Mouse (Mus musculus) cerebellum, adult 8-10 months (tissue): Measurements from ENCODE around the gene Plxnb2.
A peak's percentile ranks its signal among the peaks of the same experiment; 100 is the strongest.

Experiments
- DNase-seq: peaks from one replicate; pipeline ENCODE4 v3.0.0; 2022

The Plxnb2 gene

DNA sequence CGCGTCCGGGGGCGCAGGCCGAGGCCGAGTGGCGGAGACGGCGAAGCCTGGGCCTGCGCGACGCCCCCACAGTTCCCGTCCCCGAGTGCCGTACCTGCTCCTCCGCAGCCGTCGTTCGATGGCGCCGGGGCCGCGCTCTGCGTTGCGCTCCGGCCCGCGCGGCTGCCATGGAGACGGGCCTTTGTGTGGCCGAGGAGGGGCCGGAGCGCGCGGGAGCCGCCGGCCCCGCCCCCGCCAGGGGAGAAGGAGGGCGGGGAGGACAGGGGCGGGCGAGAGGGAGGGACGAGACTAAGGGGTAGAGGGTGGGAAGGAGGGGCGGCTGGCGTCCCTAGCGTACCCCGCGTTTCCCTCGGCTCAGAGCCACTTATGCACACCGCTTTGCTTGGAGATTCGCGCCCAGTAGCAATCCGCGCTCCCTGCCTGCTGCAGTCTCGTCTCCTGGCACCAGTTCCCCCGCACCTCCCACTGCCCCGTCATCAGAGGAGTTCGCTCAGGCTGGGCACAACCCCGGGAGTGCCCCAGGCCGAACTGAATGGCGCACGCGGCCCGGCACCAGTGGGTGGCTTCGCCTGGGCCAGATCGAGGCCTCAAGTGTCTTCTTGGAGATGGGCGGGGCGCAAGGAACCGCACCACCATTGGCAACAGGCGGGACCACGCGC is at the start of gene Plxnb2:
Plxnb2 (minus strand) TSS at position 218 of the 659 bp plus-strand sequence.
- peak; percentile 74 for DNase-seq

DNA sequence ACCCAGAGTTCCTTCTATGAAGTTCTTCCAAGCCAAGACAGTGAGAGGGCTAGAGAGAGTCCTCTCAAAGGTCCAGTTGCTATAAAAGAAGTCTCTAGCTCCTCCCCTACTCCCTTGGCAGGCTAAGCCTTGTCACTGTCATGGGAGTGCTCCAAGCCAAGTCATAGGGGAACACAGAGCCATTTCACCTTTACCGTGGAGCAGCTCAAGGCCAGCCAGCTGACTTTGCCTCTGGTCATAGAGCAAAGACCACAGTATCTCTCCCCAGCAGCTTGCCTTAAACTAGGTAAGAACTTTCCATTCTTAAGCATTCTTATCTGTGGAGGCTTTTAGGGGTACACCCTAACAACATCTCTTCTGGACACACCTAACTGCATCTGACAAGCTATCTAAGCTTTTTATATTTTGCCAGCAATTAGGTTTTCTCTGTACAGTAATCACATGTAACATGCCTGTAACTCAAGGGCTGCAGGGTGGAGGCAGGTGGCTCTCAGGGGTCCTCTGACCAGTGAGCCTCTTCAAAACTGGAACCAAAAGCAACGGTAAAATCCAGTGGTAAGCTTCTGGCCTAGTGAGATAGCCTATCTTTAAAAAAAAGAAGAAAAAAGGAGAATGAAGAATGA is 35.1 kb upstream of the Plxnb2 start:
- peak; percentile 53 for DNase-seq

DNA sequence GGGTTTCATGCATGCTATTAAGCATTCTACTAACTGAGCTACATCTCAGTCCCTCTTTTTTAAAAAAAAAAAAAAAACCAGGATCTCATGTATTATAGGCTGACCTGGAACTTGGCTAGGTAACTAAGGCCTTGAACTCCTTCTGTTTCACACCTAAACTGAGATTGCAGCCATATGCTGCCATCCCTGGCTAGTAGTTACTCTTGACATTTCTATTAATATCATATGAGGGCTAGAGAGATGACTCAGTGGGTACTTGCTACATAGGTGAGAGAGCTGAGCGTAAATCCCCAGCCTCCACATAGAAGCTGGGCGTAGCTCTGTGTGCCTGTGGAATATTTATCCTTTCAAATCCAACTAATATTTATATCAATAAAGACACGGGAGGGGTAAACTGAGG is 34.4 kb upstream of the Plxnb2 start:
- DNase-seq, result peak; percentile 44

DNA sequence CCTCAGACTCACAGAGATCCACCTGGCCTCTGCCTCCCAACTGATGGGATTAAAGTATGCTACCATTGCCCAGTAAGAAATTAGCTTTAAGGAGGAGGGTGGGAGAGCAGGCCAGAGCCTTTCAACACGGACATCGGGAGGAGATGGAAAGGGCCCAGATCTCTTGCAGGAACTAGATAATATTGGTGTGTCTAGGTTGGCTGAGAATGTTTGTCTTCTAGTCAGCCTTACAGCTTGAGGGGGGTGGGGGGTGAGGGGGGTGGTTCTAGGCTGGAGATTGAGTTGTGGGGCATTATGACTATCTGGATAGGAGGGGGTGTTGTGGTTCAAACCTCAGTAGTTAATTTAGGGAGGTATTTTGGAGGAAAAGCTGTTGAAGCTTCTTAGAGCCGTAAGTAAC is 32.9 kb upstream of the Plxnb2 start:
- no peak for DNase-seq

DNA sequence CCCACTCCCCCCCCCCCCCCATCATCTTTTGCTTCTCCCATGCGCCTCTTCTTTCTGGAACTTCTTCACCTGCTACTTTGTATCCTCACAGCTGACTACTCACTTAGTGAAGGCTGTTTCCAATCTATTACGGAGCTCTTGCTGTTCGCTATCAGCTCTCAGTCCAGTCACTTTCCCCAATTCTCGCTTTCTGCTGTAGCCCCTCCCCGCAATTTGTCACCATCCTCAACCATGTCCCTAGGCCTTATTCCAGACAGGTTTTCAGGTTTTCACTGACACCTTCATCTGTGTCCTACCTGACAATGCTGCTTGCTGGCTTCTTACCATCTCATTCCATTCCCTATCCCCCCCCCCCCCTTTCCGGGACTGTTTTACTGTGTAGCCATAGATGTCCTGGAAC is 31.9 kb upstream of the Plxnb2 start:
- no peak for DNase-seq

DNA sequence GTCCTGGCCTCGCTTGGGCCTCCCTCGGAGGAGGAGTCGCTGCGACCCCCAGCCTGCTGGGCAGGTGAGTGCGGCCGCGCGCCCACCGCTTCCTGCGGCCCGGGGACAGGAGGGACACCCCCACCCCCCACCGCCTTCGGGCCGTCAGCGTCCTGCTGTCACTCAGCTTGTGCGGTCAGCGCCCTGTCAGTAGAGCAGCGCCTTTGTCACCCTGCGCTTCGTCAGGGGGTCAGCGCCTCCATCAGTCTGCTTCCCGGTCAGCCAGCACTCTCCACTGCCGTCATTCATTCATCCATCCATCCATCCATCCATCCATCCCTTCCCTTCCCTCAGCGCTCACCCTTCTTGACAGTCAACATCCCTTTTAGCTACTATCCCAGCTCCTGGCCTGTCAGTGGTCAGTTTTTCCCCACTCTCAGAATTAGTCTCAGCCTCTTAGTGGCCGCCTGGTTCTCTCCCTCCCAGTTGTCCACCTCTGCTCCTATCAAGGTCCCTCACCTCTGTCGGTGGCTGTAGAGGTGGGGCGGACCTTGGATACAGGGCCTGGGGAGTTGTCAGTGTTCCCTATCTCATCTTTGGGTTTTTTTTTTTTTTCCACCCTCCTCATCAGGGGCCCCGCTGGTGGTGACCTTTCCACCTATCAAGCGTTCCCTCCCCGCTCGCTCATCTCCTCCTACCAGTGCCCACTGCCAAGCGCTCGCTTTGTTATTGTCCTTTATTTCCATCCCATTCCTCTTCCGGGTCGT is 31.3 kb upstream of the Plxnb2 start:
- no peak for DNase-seq

DNA sequence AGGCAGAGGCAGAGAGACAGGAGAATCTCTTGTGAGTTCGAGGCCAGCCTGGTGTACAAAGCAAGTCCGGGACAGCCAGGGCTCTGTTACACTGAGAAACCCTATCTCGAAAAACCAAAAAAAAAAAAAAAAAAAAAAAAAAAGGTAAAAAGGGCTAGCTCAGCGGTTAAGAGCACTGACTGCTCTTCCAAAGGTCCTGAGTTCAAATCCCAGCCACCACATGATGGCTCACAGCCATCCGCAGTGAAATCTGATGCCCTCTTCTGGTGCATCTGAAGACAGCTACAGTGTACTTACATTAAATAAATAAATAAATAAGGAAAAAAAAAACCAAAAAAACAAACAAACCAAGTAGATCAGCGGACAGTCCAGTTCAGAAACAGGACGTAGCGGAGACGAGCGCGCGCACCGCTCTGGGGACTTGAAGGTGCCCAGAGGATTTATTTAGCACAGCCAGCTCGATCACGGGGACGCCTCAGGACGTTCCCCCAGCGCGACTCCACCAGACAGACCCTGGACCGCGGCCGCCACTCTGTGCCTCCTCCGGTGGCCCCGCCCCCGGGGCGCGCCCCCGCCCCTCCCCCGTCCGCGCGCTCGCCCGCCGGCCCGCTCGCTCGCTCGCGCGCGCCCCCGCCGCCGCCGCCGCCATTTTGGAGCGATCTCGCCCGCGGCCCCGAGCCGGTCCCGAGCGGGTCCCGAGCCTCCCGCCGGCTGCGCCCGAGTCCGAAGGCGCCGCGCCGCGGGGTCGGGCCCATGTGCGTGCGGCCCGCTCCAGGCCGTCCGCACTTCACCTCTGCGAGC is 30.5 kb upstream of the Plxnb2 start, which contains the start of gene Ppp6r2:
Ppp6r2 (plus strand) TSS at position 639 of the 801 bp plus-strand sequence.
- peak; percentile 79 for DNase-seq

DNA sequence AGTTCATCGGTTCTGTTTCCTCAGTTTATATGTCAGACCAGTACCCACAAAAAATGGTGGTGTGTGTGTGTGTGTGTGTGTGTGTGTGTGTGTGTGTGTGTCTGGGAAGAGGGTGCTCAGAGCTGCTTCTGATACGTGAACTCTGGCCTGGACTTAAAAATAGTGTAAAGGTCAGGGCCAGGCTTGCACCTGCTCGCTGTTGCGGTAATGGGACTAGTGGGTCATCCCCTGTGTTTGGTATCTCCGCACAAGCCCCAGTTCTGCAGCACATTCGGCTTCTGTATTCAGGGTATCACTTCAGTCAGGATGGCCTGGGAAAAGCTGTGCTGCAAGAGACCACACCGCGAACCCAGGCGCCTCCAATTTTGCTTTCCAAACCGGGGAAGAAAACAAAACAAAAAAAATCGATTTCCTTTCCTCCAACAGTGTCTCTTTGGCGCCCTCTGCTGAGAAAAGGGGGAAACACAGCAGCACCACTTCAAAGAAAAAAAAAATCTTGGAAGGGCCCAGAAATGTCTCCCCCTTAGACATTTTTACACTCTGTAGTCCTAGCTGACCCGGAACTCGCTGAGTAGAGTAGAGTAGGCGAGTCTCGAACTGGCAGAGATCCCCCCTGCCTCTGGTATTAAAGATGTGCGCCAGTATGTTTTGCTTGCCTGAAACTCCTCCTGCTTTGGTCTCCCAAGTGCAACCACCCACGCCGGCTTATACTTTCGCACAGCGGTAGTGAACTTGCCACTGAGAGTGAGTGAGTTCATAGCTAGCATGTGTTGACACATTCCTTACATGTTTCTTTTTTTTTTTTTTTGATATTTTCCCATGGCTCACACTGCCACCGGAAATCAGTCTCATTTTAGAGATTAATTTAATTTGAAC is 29.5 kb upstream of the Plxnb2 start:
- DNase-seq, result peak; percentile 92

DNA sequence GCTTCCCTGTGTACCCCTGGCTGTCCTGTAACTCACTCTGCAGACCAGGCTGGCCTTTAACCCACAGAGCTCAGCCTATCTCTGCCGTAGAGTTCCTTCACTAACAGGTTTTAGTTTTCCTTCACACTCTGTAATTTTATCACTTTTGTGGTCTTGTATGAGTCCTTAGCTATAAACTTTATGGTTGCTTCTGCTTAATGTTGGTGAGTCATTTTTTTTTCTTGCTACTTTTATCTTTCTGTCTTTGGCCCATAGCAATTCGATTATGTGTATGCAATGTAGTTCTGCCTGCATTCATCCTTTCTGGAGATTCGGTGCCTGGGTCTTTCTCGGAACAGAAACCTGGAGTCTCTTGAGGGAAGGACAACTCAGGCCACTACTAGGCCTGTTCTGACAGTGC is 26.9 kb upstream of the Plxnb2 start:
- no peak for DNase-seq

DNA sequence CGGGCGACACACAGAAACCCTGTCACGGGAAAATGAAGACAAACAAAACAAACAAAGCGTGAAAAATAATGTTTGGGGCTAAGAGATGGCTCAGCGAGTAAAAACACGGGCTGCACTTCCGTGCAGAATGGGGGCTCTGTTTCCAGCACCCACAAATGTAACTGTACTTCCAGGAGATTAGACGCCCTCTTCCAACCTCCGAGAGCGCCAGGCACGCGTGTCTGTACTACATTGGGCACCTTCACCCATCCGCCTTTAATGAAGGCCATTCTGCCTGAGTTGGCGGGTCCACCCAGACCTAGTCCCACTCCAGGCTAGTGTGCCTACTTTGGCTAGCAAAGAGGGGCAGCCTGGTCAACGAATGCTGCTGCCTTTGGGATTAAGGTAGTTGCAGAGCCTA is 16.5 kb upstream of the Plxnb2 start:
- no peak for DNase-seq

DNA sequence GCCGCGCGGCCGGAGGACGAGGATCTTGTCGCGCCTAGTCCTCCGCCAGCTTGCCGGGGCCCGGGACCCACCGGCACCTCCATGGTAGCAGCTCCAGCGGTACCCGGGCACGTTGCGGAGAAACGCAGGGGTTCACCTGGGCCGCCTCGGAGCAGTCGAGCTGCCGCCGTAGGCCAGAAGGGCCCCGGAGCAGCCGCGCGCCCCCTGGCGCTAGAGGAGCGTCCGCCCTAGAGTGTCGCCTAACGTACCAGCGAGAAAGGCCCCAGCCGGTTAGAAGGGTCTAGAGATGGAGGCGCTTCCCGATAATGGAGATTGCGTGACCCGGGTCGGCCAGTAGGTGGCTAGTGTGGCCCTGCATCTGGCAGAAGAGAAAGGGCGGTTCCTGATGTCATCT is 15.7 kb upstream of the Plxnb2 start, which contains the start of gene Dennd6b:
Dennd6b (minus strand) TSS at position 184 of the 394 bp plus-strand sequence.
- peak; percentile 97 for DNase-seq

DNA sequence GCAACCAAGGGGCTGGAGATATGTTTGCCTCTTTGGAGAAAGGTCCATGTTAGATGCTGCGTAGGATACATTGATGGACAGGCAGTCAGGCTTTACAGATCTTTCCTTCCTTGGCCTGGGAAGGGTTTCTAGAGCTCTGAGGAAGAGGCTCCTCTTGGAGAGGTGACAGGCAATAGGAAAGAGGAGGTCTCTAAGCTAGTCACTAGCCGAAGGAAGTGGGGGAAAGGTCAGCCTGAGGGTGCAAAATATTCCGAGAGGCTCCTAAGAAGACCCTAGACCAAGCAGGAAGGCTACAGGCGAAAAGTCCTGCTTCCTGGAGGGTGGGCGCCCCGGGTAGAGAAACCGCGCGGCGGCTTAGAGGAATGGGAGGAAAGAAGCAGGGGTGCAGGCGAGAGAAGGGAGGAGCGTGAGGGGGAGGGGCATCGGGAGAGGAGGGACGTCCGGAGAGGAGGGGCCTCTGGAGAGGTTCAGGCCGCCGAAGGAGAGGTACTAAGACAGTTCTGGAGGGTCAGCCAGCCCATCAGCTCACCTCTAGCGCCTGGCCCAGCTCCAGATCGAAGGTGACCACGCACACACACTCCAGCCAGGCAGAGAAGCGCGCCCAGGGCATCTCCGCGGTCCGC is 15.2 kb upstream of the Plxnb2 start:
- peak; percentile 88 for DNase-seq

DNA sequence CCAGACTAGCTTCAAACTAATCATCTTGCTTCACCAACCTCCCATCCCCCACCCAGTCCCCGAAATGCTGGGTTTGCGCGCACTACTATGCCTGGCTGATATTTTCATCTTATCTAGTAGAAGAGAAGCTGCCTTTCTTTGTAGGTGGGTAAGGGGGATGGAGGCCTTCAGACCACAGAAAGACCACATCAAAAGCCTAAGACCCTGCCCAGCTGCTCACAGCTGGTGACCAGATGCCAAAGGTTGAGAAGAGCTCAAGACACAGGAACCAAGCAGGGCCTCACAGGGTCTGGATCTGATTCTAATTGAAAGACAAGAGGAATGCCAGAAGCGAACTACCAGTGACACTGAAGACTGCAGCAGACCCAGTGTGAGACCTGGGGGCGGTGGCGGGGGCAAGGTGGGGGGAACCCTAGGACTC is 14.7 kb upstream of the Plxnb2 start:
- no peak for DNase-seq

DNA sequence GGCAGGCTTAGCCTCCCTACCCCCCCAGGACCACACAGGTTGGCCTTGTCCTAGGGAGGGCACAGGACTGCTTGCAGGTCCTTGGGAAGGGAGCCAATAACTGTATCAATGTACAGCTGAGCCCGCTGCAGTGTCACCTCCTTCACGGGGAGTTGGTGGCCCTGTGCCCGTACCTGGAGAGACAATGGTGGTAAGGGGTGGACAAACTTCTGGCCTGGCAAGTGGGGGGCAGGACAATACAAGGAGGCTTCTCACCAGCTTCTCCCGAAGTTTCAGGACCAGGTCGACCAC is 4.3 kb upstream of the Plxnb2 start:
- DNase-seq, result no peak

DNA sequence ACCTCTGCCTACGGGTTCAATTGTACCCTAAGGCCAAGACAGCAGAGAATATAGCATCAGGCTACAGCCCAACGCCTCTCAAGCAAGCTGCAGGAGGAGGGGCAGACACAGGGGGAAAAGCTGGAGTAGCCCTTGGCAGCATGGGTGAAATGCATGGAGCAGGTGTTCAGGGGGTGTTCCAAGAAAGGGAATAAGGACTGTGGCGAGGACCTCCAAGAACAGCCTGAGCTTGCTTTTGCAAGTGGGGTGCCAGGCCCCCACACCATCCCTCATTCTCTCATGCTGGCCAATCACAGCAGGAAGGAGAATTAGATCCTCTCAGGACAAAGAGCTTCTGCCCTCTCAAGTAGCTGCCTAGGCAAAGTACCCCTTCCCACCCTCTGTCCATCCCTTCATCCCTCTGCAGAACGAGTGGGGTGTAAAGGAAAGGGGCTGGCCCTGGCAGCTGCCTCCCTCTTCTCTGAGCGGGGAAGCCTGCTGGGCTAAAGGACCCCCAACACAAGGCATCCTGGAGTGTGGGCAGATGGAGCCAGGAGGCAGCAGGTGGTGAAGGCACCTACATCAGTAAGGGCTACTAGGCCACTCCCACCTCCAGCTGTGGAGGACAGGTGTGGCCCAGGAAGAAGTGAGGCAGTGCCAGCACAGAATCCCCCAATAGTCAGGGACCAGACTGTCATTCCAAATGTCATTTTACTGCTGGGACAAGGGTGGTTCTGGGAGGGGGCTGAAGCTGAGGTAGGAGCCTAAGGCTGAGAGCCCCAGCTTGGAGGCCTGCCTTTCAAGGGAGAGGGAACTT is 3.8 kb upstream of the Plxnb2 start:
- no peak for DNase-seq

DNA sequence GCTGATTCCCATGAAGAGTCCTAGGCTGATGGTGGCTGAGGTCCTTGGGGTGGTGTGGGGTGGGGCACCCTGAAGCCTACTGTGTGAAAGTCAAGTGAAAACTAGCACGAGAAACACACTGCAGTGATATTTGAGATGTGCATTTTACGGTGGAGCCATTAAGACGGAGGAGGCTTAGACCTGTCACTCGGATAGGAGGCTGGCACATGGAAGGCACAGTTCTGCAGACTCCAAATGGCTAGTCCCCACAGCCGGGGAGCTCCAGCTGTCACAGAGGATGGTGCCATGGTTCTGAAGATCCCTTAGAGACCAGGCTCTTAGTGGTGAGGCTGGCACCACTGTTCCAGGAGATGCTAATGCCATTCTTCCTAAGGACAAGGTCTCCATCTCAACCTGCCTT is 2.3 kb upstream of the Plxnb2 start:
- no peak for DNase-seq

DNA sequence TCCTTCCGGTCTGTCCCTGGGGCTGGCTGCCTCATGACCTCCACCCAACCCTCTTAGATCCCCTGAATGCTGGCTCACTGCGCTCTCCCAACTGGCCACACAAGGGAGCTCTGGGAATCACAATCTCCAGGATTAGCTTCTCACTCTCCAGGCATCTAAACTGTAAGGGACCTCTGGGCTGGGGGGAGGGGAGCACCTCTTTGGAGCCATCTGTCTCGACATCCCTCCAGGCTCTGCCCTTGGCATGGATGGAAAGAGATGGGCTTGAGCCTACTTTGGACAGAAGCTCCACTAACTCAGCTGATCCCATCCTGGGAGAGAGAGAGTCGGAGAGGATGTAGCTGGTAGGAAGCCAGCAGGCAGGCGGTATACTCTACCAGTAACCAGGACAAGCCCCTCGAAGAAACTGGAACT is 1.7 kb upstream of the Plxnb2 start:
- DNase-seq, result no peak

DNA sequence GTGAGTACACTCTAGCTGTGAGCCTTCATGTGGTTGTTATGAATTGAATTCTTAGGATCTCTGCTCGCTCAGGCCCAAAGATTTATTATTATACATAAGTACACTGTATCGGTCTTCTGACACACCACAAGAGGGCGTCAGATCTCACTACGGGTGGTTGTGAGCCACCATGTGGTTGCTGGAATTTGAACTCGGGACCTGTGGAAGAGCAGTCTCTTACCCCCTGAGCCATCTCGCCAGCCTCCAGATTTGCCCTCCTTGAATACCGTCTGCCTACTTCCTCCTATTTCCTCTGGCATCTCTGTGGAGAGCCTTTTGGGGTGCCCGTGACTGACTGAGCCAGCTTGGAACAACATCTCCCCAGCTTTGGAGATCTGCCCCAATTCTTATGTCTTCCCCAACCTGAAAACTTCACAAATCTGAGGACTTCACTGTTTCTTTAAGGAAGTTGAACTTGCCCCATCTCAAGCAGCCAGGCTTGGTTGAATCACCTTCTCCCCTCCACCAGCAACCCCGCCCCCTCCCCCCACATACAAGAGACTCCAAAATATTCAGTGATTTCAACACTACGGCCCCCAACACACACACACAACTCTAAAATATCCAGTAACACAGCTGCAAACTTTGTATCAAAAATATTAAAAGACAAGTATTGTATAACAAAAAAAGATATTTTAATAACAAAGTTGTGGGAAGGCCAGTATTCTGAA is 1.1 kb upstream of the Plxnb2 start:
- DNase-seq, result no peak

DNA sequence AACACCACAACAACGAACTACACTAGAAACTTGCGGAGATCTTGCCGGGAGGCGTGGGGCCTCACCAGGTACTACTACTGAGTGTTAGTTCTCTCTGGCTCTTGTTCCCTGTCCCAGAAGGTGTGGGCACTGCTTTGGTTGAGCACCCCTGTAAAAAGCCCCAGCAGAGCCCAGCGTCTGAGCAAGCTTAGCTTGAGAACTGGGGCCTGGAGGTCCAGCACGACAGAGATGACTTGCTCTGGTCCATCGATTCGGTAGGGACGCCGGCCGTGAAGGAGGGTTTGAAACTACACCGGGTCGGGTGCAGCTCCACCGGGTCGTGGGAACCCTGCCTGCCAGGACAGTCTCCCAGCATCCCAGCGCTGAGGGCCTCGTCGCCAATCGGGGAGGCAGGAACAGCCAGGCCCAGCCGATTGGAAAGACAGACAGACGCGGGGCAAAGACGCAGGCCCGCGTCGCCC is 477 bp downstream of the Plxnb2 start:
- DNase-seq, result no peak

DNA sequence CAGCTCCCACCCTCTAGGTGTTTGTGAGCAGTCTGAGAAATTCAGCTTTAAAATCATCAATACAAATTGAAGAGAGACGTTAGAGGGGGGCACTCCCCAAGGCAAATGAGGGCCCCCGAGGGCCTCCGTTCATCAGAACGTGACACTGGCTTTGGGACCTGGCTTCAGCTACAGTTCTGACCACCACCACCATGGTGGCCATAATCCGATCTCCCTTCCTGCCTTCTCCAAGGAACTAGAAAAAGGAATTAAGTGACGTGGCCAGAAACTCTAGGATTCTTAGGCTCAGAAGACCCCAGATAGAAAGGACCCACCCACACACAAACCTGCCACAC is 991 bp downstream of the Plxnb2 start:
- DNase-seq, result no peak
